Comparison of ENCODE assay signal across 7 mouse cellular contexts in genomic region chr1:63994248-63995136, GRCm38 (mm10).
DNase-seq lines count a peak whose midpoint lies in the region; ATAC-seq and TF ChIP-seq lines count a peak whose summit lies in the region.

No protein-coding gene starts in this region.

- peak overlapping the region; percentile 35 for H3K27ac ChIP-seq in brown adipose tissue, adult 24 weeks (replicated peaks; ENCODE audit: low read depth, low read length)
- no peak overlapping the region for H3K27ac ChIP-seq in lung, embryonic 14.5 days (ENCODE audit: low read depth)

- peak; percentile 88 for ATAC-seq in lung, embryonic 14.5 days (ENCODE audit: insufficient read depth)
- ATAC-seq in megakaryocyte progenitor cell, adult 5-6 weeks (replicated peaks; ENCODE audit: poor library complexity) = no peak; the same call in 1 of the 2 replicates

- 0 out of 2 replicates have a peak, but pooled peaks cover 3% of the 10 kb centered on the region for H3K27me3 ChIP-seq in lung, embryonic 14.5 days (ENCODE audit: insufficient read depth, low read length)

- peak overlapping the region; percentile 39 for H3K4me2 ChIP-seq in lung, embryonic 14.5 days

- 0 out of 2 replicates have a peak overlapping the region, but pooled peaks have one; percentile 6 for H3K9ac ChIP-seq in lung, embryonic 14.5 days

- DNase-seq in adrenal gland, adult 8-10 months = peak; percentile 39
- peak; percentile 43 to 56 for DNase-seq in heart, adult 9 months (ENCODE audit: low spot score in 2 of 2)
- DNase-seq in kidney, adult 9 months = peak; percentile 53
- peak; percentile 59 for DNase-seq in lung, embryonic 14.5 days
- peak; percentile 73 for DNase-seq in retina, embryonic 14.5 days (ENCODE audit: low spot score)

- no peak for TF ChIP-seq CTCF in lung, embryonic 14.5 days (IDR thresholded peaks at IDR 0.05; ENCODE audit: low read depth)

- no peaks in the 10 kb centered on the region for H3K9me3 ChIP-seq in lung, embryonic 14.5 days (ENCODE audit: low read depth, low read length)

- H3K4me1 ChIP-seq in brown adipose tissue, adult 24 weeks (ENCODE audit: control insufficient read depth, insufficient read depth, insufficient read length, low read length) = peaks cover 22% of the 10 kb centered on the region
- H3K4me1 ChIP-seq in lung, embryonic 14.5 days (ENCODE audit: insufficient read depth) = peaks cover 9% of the 10 kb centered on the region; the same call in 1 of the 2 replicates

- no peak overlapping the region for H3K4me3 ChIP-seq in brown adipose tissue, adult 24 weeks (ENCODE audit: insufficient read depth, low read depth, low read length)
- no peak overlapping the region for H3K4me3 ChIP-seq in lung, embryonic 14.5 days (ENCODE audit: low read depth, low read length)

- WGBS in lung, embryonic 14.5 days = 22% methylated on average over 19 of the region's 19 CpGs

- H3K36me3 ChIP-seq in lung, embryonic 14.5 days (ENCODE audit: insufficient read depth) = no peaks in the 10 kb centered on the region
